Mouse (Mus musculus) neural tube, embryonic 11.5 days (tissue): Measurements from ENCODE around the gene Gfi1. TPM values are rescaled to one million over a fixed set of nuclear protein-coding genes. Genes with fewer than 3 reads are reported as not detected.
A peak's percentile ranks its signal among the peaks of the same experiment; 100 is the strongest.

Experiments
- ATAC-seq: fragments of 200-750 bp; cut with Nextera tagmentation; 2 replicates; pipeline ENCODE4 v1.8.0; 2017; ENCODE audit warnings: moderate number of reproducible peaks, mild to moderate bottlenecking, moderate TSS enrichment, moderate library complexity; ENCODE audit not compliant: insufficient read depth, low FRiP score, low TSS enrichment
- DNase-seq: peaks from one replicate; pipeline ENCODE4 v3.0.0-alpha.2; 2015; ENCODE audit warnings: low spot score
- H3K27ac ChIP-seq: fragments of 300-500 bp; sonication (generic); 2 replicates; pipeline ENCODE4 v1.5.1; 2014; ENCODE audit warnings: low read depth, mild to moderate bottlenecking, low read length
- H3K27me3 ChIP-seq: fragments of 300-500 bp; sonication (generic); 2 replicates; pipeline ENCODE4 v1.6.1; 2014; ENCODE audit warnings: mild to moderate bottlenecking, low read length, mixed read lengths; ENCODE audit not compliant: control insufficient read depth, insufficient read depth
- H3K36me3 ChIP-seq: fragments of 300-500 bp; sonication (generic); 2 replicates; pipeline ENCODE4 v1.6.1; 2014; ENCODE audit warnings: mild to moderate bottlenecking, low read length, moderate library complexity, mixed read lengths; ENCODE audit not compliant: control insufficient read depth, insufficient read depth
- H3K4me1 ChIP-seq: fragments of 300-500 bp; sonication (generic); 2 replicates; pipeline ENCODE4 v1.6.1; 2014; ENCODE audit warnings: low read length, mixed read lengths; ENCODE audit not compliant: control insufficient read depth, insufficient read depth
- H3K4me2 ChIP-seq: fragments of 300-500 bp; sonication (generic); 2 replicates; pipeline ENCODE4 v1.6.1; 2014; ENCODE audit warnings: low read depth, mild to moderate bottlenecking, moderate library complexity
- H3K4me3 ChIP-seq: fragments of 300-500 bp; sonication (generic); 2 replicates; pipeline ENCODE4 v1.5.1; 2014; ENCODE audit warnings: low read depth, low read length
- H3K9ac ChIP-seq: fragments of 300-500 bp; sonication (generic); 2 replicates; pipeline ENCODE4 v1.6.1; 2014; ENCODE audit warnings: mild to moderate bottlenecking, low read length
- H3K9me3 ChIP-seq: fragments of 300-500 bp; sonication (generic); 2 replicates; pipeline ENCODE4 v1.6.1; 2016; ENCODE audit warnings: low read length; ENCODE audit not compliant: control insufficient read depth
- WGBS: fragments of 180-500 bp; shearing (Covaris S2); extraction: QIAGEN DNeasy Blood & Tissue Kit; methylation state at CpG from one replicate; pipeline ENCODE4 v1.1.7; 2014; 5-methylcytosine and 5-hydroxymethylcytosine counted together
- polyA plus RNA-seq: library from polyadenylated mRNA; unstranded; fragments of >200 nt; fragmentation: Nextera tagmentation; extraction: Ambion mirVana; gene quantifications from 2 replicates; pipeline ENCODE4 v1.2.1, GENCODE M21; 2014

Gene Gfi1
- polyA plus RNA-seq, 1 experiment from 2014 or later, result not detected

GRCm38 (mm10) chr5:107695019-107695418 is 30.8 kb downstream of the Gfi1 start:
- 78% methylated on average over 3 of the region's 3 CpGs for WGBS
- no peak overlapping the region for H3K4me3 ChIP-seq
- DNase-seq, result no peak
- no peaks in the 10 kb centered on the region for H3K36me3 ChIP-seq
- H3K27me3 ChIP-seq, result no peaks in the 10 kb centered on the region
- no peaks in the 10 kb centered on the region for H3K9me3 ChIP-seq
- H3K4me1 ChIP-seq, result no peaks in the 10 kb centered on the region
- H3K27ac ChIP-seq, result no peak overlapping the region
- H3K9ac ChIP-seq, result no peak overlapping the region
- H3K4me2 ChIP-seq, result no peak overlapping the region
- no peak for ATAC-seq

- peak overlapping the region; percentile 2 for H3K9ac ChIP-seq
- H3K9me3 ChIP-seq, result no peaks in the 10 kb centered on the region
- 0 out of 2 replicates have a peak, but pooled peaks cover 5% of the 10 kb centered on the region for H3K27me3 ChIP-seq
- no peak overlapping the region for H3K27ac ChIP-seq
- H3K4me2 ChIP-seq, result peak overlapping the region; percentile 64
- peak overlapping the region; percentile 32 for H3K4me3 ChIP-seq
- 27% methylated on average over 9 of the region's 9 CpGs for WGBS
- ATAC-seq, result peak; percentile 40; the same call in 1 of the 2 replicates
- no peaks in the 10 kb centered on the region for H3K4me1 ChIP-seq
- H3K36me3 ChIP-seq, result no peaks in the 10 kb centered on the region
- no peak for DNase-seq
Measured at GRCm38 (mm10) chr5:107688499-107688866, 37.4 kb downstream of the Gfi1 start.

- H3K27ac ChIP-seq, result no peak overlapping the region
- ATAC-seq (peak; percentile 89), DNase-seq (peak; percentile 88)
- no peaks in the 10 kb centered on the region for H3K36me3 ChIP-seq
- H3K27me3 ChIP-seq, result 0 out of 2 replicates have a peak, but pooled peaks cover 5% of the 10 kb centered on the region
- peak overlapping the region; percentile 32 for H3K4me3 ChIP-seq
- peak overlapping the region; percentile 2 for H3K9ac ChIP-seq
- WGBS, result 18% methylated on average over 46 of the region's 46 CpGs
- no peaks in the 10 kb centered on the region for H3K4me1 ChIP-seq
- H3K4me2 ChIP-seq, result peak overlapping the region; percentile 64
- no peaks in the 10 kb centered on the region for H3K9me3 ChIP-seq
Measured at GRCm38 (mm10) chr5:107687592-107688498, 38.0 kb downstream of the Gfi1 start.

- Histone ChIP-seq H3K4me2 (no peak overlapping the region), H3K27ac (no peak overlapping the region), H3K27me3 (0 out of 2 replicates have a peak, but pooled peaks cover 5% of the 10 kb centered on the region), H3K4me3 (no peak overlapping the region), H3K9me3 (no peaks in the 10 kb centered on the region), H3K9ac (no peak overlapping the region), H3K36me3 (no peaks in the 10 kb centered on the region), H3K4me1 (no peaks in the 10 kb centered on the region)
- WGBS, result 93% methylated on average over 5 of the region's 5 CpGs
- no peak for ATAC-seq
- no peak for DNase-seq
Measured at GRCm38 (mm10) chr5:107687161-107687560, 38.7 kb downstream of the Gfi1 start.

- Histone ChIP-seq H3K27ac (no peak overlapping the region), H3K27me3 (0 out of 2 replicates have a peak, but pooled peaks cover 4% of the 10 kb centered on the region), H3K4me1 (no peaks in the 10 kb centered on the region), H3K4me3 (no peak overlapping the region), H3K9ac (no peak overlapping the region), H3K4me2 (no peak overlapping the region), H3K9me3 (no peaks in the 10 kb centered on the region), H3K36me3 (no peaks in the 10 kb centered on the region)
- WGBS, result 83% methylated on average over 2 of the region's 2 CpGs
- no peak for ATAC-seq
- DNase-seq, result no peak
Measured at GRCm38 (mm10) chr5:107684380-107684779, 41.5 kb downstream of the Gfi1 start.

GRCm38 (mm10) chr5:107681300-107681699 is 44.5 kb downstream of the Gfi1 start:
- no peak overlapping the region for H3K9ac ChIP-seq
- no peaks in the 10 kb centered on the region for H3K9me3 ChIP-seq
- H3K27ac ChIP-seq, result no peak overlapping the region
- no peaks in the 10 kb centered on the region for H3K27me3 ChIP-seq
- H3K4me1 ChIP-seq, result no peaks in the 10 kb centered on the region
- ATAC-seq (no peak), DNase-seq (no peak)
- no peak overlapping the region for H3K4me2 ChIP-seq
- H3K4me3 ChIP-seq, result no peak overlapping the region
- no peaks in the 10 kb centered on the region for H3K36me3 ChIP-seq
- WGBS, result 87% methylated on average over 5 of the region's 5 CpGs

GRCm38 (mm10) chr5:107678392-107678791 is 47.4 kb downstream of the Gfi1 start:
- no peaks in the 10 kb centered on the region for H3K36me3 ChIP-seq
- no peak overlapping the region for H3K27ac ChIP-seq
- no peaks in the 10 kb centered on the region for H3K4me1 ChIP-seq
- ATAC-seq, result no peak
- WGBS, result 70% methylated on average over 5 of the region's 5 CpGs
- H3K4me3 ChIP-seq, result no peak overlapping the region
- DNase-seq, result no peak
- H3K9me3 ChIP-seq, result no peaks in the 10 kb centered on the region
- no peaks in the 10 kb centered on the region for H3K27me3 ChIP-seq
- no peak overlapping the region for H3K4me2 ChIP-seq
- H3K9ac ChIP-seq, result no peak overlapping the region
